Mouse (Mus musculus) forebrain, embryonic 11.5 days (tissue): Measurements from ENCODE around the gene Becn1. TPM values are rescaled to one million over a fixed set of nuclear protein-coding genes. Genes with fewer than 3 reads are reported as not detected.

Experiments used
- ATAC-seq: fragments of 200-750 bp; cut with Nextera tagmentation; replicated peaks from 2 replicates; pipeline ENCODE4 v1.8.0; 2017; ENCODE audit warnings: moderate TSS enrichment; ENCODE audit not compliant: low FRiP score
- DNase-seq: peaks from one replicate; pipeline ENCODE4 v3.0.0-alpha.2; 2017; ENCODE audit warnings: low spot score
- H3K27ac ChIP-seq: fragments of 300-500 bp; sonication (generic); 2 replicates; pipeline ENCODE4 v1.5.1; 2014; ENCODE audit warnings: low read depth, low read length
- H3K27me3 ChIP-seq: fragments of 300-500 bp; sonication (generic); 2 replicates; pipeline ENCODE4 v1.6.1; 2014; ENCODE audit warnings: mild to moderate bottlenecking, low read length, mixed read lengths; ENCODE audit not compliant: control insufficient read depth, insufficient read depth
- H3K36me3 ChIP-seq: fragments of 300-500 bp; sonication (generic); 2 replicates; pipeline ENCODE4 v1.6.1; 2014; ENCODE audit warnings: mild to moderate bottlenecking, low read length, moderate library complexity, mixed read lengths; ENCODE audit not compliant: control insufficient read depth, insufficient read depth
- H3K4me1 ChIP-seq: fragments of 300-500 bp; sonication (generic); replicated peaks from 2 replicates; pipeline ENCODE4 v1.6.1; 2014; ENCODE audit warnings: low read length, mixed read lengths; ENCODE audit not compliant: control insufficient read depth, insufficient read depth
- H3K4me2 ChIP-seq: fragments of 300-500 bp; sonication (generic); 2 replicates; pipeline ENCODE4 v1.6.1; 2014; ENCODE audit warnings: low read depth, mild to moderate bottlenecking, low read length, moderate library complexity, mixed read lengths; ENCODE audit not compliant: severe bottlenecking
- H3K4me3 ChIP-seq: fragments of 300-500 bp; sonication (generic); 2 replicates; pipeline ENCODE4 v1.5.1; 2014; ENCODE audit warnings: low read depth, low read length
- H3K9ac ChIP-seq: fragments of 300-500 bp; sonication (generic); 2 replicates; pipeline ENCODE4 v1.6.1; 2014; ENCODE audit warnings: low read length
- H3K9me3 ChIP-seq: fragments of 300-500 bp; sonication (generic); 2 replicates; pipeline ENCODE4 v1.6.1; 2016; ENCODE audit warnings: low read length, mixed read lengths; ENCODE audit not compliant: control insufficient read depth
- WGBS: fragments of 180-500 bp; shearing (Covaris S2); extraction: QIAGEN DNeasy Blood & Tissue Kit; methylation state at CpG from one replicate; pipeline ENCODE4 v1.1.7; 2014; 5-methylcytosine and 5-hydroxymethylcytosine counted together
- polyA plus RNA-seq: library from polyadenylated mRNA; unstranded; fragments of >200 nt; fragmentation: Nextera tagmentation; extraction: Ambion mirVana; gene quantifications from 2 replicates; pipeline ENCODE4 v1.2.1, GENCODE M21; 2014

Gene Becn1
- polyA plus RNA-seq, 1 experiment from 2014 or later, result 159 TPM

- DNase-seq (no peak), ATAC-seq (no peak)
- Histone ChIP-seq H3K4me2 (no peak overlapping the region), H3K4me3 (no peak overlapping the region), H3K9ac (no peak overlapping the region), H3K4me1 (peaks cover 20% of the 10 kb centered on the region), H3K27ac (no peak overlapping the region), H3K9me3 (no peaks in the 10 kb centered on the region), H3K36me3 (no peaks in the 10 kb centered on the region), H3K27me3 (peaks cover 35% of the 10 kb centered on the region)
- WGBS, result 15% methylated on average over 6 of the region's 6 CpGs
Observed at GRCm38 (mm10) chr11:101265906-101266305, 36.2 kb downstream of the Becn1 start.

- 2% methylated on average over 31 of the region's 31 CpGs for WGBS
- H3K9ac ChIP-seq, result peak overlapping the region; percentile 2
- H3K9me3 ChIP-seq, result no peaks in the 10 kb centered on the region
- H3K36me3 ChIP-seq, result no peaks in the 10 kb centered on the region
- H3K4me1 ChIP-seq, result peaks cover 26% of the 10 kb centered on the region
- peak; percentile 67 for DNase-seq
- H3K27me3 ChIP-seq, result peaks cover 35% of the 10 kb centered on the region
- no peak overlapping the region for H3K27ac ChIP-seq
- peak overlapping the region; percentile 40 for H3K4me2 ChIP-seq
- no peak for ATAC-seq
- peak overlapping the region; percentile 15 for H3K4me3 ChIP-seq
Observed at GRCm38 (mm10) chr11:101264954-101265471, 37.1 kb downstream of the Becn1 start.

GRCm38 (mm10) chr11:101263989-101264280, 38.2 kb downstream of the Becn1 start:
- no peak overlapping the region for H3K4me3 ChIP-seq
- 11% methylated on average over 3 of the region's 3 CpGs for WGBS
- no peak for DNase-seq

GRCm38 (mm10) chr11:101263138-101263988, 38.7 kb downstream of the Becn1 start:
- Histone ChIP-seq H3K27ac (no peak overlapping the region), H3K36me3 (no peaks in the 10 kb centered on the region), H3K27me3 (peaks cover 35% of the 10 kb centered on the region), H3K4me1 (peaks cover 32% of the 10 kb centered on the region), H3K9ac (no peak overlapping the region), H3K4me3 (no peak overlapping the region; the same call in 1 of the 2 replicates), H3K4me2 (no peak overlapping the region; the same call in 1 of the 2 replicates), H3K9me3 (no peaks in the 10 kb centered on the region)
- 2% methylated on average over 32 of the region's 32 CpGs for WGBS
- DNase-seq, result peak; percentile 55
- ATAC-seq, result no peak

More at GRCm38 (mm10) chr11:101263989-101264280, 38.2 kb downstream of the Becn1 start:
- Histone ChIP-seq H3K4me1 (peaks cover 32% of the 10 kb centered on the region), H3K36me3 (no peaks in the 10 kb centered on the region), H3K9me3 (no peaks in the 10 kb centered on the region), H3K27ac (no peak overlapping the region), H3K9ac (no peak overlapping the region), H3K27me3 (peaks cover 35% of the 10 kb centered on the region), H3K4me2 (no peak overlapping the region)
- ATAC-seq, result no peak

GRCm38 (mm10) chr11:101262272-101262967, 39.7 kb downstream of the Becn1 start:
- Histone ChIP-seq H3K4me2 (peak overlapping the region; percentile 37; the same call in 1 of the 2 replicates), H3K27ac (no peak overlapping the region), H3K9me3 (no peaks in the 10 kb centered on the region), H3K36me3 (no peaks in the 10 kb centered on the region), H3K27me3 (peaks cover 35% of the 10 kb centered on the region), H3K4me1 (peaks cover 32% of the 10 kb centered on the region), H3K4me3 (peak overlapping the region; percentile 14), H3K9ac (peak overlapping the region; percentile 23)
- ATAC-seq, result no peak
- DNase-seq, result peak; percentile 57
- 1% methylated on average over 24 of the region's 24 CpGs for WGBS

DNA sequence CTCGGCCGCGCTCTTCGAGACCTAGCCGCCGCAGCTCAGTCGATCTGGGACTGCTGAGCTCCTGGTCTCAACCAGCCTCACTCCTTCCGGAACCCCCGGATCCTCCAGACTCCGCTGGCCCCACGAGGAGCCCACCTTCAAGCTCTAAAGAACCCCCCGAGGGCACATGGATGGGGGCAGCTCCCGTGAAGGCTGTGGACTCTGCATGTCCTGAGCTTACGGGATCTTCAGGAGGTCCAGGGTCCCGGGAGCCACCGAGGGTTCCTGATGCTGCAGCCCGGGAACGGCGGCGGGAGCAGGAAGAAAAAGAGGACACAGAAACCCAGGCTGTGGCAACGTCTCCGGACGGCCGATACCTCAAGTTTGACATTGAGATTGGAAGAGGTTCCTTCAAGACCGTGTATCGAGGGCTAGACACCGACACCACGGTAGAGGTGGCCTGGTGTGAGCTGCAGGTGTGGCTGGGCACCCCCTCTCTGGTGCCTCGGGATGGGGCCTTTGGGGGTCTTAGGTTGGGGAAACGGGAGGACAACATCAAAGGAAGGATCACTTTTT, 41.2 kb downstream of the Becn1 start:
- WGBS, result under 1% methylated on average over 30 of the region's 30 CpGs
- H3K9ac ChIP-seq, result peak overlapping the region; percentile 76
- peaks cover 32% of the 10 kb centered on the region for H3K4me1 ChIP-seq
- DNase-seq, result no peak
- peak; percentile 28; the same call in 1 of the 2 replicates for ATAC-seq
- peak overlapping the region; percentile 99 for H3K4me2 ChIP-seq
- peaks cover 33% of the 10 kb centered on the region for H3K27me3 ChIP-seq
- no peaks in the 10 kb centered on the region for H3K36me3 ChIP-seq
- H3K4me3 ChIP-seq, result peak overlapping the region; percentile 47
- H3K27ac ChIP-seq, result no peak overlapping the region
- no peaks in the 10 kb centered on the region for H3K9me3 ChIP-seq

DNA sequence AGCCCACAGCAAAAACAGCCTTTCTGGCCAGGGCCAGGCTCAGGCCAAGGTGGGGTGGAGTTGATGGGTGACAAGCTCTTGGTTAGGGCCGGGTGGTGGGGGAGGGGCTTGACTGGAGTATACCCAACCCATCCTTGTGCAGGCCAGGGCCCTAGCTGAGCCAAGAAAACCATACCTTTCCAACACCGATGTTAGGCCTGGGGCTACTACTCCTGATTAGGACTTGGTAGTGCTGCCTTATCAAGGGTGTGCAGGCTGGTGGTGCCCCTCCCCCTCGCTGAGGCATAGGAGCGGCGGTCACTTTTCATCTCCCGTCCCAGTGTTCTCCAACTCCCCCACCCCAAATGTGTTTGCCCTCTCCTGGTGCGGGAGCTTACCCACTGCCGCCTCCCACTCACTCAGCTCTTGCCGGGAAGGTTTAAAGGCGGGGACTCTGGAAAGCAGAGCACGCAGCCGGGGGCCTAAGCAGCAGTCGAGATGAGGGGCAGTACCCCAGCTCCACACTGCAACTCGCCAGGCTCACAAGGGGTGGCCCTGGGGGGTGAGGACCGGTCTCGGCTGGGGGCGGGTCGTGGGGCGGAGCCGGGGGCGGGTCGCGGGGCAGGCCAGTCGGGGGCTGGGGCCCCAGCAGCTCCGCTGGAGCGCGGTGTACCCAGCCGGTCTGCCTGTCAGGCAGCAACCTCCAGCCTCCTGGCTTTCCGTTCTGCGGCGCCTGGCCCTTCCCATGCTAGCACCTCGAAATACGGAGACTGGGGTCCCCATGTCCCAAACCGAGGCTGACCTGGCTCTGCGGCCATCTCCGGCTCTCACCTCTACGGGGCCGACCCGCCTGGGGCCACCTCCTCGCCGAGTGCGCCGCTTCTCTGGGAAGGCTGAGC, 41.9 kb downstream of the Becn1 start, which contains the start of gene Wnk4:
TSS of gene Wnk4 (plus strand) at position 620 of the 878 bp plus-strand sequence.
- no peaks in the 10 kb centered on the region for H3K9me3 ChIP-seq
- no peaks in the 10 kb centered on the region for H3K36me3 ChIP-seq
- DNase-seq (peak; percentile 85), ATAC-seq (peak; percentile 79)
- peak within 1 kb of the TSS; percentile 99 for H3K4me2 ChIP-seq
- peaks cover 33% of the 10 kb centered on the region for H3K27me3 ChIP-seq
- peaks cover 32% of the 10 kb centered on the region for H3K4me1 ChIP-seq
- under 1% methylated on average over 41 of the region's 43 CpGs for WGBS
- H3K27ac ChIP-seq, result peak within 1 kb of the TSS; percentile 46; the same call in 1 of the 2 replicates
- peak within 1 kb of the TSS; percentile 47 for H3K4me3 ChIP-seq
- peak within 1 kb of the TSS; percentile 76 for H3K9ac ChIP-seq
